Mouse (Mus musculus): ENCODE measurements around the gene Slc39a2.
"Not testable (repeated sequence)": the region's sequence is repeated elsewhere in the genome, so short reads cannot be mapped to it uniquely, and the experiment has no call there.

Gene Slc39a2

GRCm38 (mm10) chr14:51913960-51914762 is 21.5 kb downstream of the Slc39a2 start, which contains the start of gene Ndrg2:
Ndrg2 (minus strand) TSS chr14:51914158.
- H3K36me3 ChIP-seq (ENCODE audit: control insufficient read depth, insufficient read depth, low read length, poor library complexity, severe bottlenecking): no peaks in the 10 kb centered on the region
- no peak for DNase-seq (ENCODE audit: low read depth, low spot score)
- H3K27me3 ChIP-seq (ENCODE audit: control insufficient read depth, insufficient read depth, low read length, poor library complexity, severe bottlenecking): no peaks in the 10 kb centered on the region; the same call in 1 of the 2 replicates

GRCm38 (mm10) chr14:51915030-51915429 is 22.3 kb downstream of the Slc39a2 start:
- Histone ChIP-seq H3K36me3 (ENCODE audit: control insufficient read depth, insufficient read depth, low read length, poor library complexity, severe bottlenecking) (no peaks in the 10 kb centered on the region), H3K27me3 (ENCODE audit: control insufficient read depth, insufficient read depth, low read length, poor library complexity, severe bottlenecking) (no peaks in the 10 kb centered on the region; the same call in 1 of the 2 replicates)
- DNase-seq (ENCODE audit: low read depth, low spot score): no peak

- DNase-seq (ENCODE audit: low read depth, low spot score): no peak
- Histone ChIP-seq H3K36me3 (ENCODE audit: control insufficient read depth, insufficient read depth, low read length, poor library complexity, severe bottlenecking) (no peaks in the 10 kb centered on the region), H3K27me3 (ENCODE audit: control insufficient read depth, insufficient read depth, low read length, poor library complexity, severe bottlenecking) (no peaks in the 10 kb centered on the region; the same call in 1 of the 2 replicates)
Measured at GRCm38 (mm10) chr14:51916539-51916938, 23.9 kb downstream of the Slc39a2 start.

- Histone ChIP-seq H3K27me3 (ENCODE audit: control insufficient read depth, insufficient read depth, low read length, poor library complexity, severe bottlenecking) (no peaks in the 10 kb centered on the region; the same call in 1 of the 2 replicates), H3K36me3 (ENCODE audit: control insufficient read depth, insufficient read depth, low read length, poor library complexity, severe bottlenecking) (no peaks in the 10 kb centered on the region)
- no peak for DNase-seq (ENCODE audit: low read depth, low spot score)
Measured at GRCm38 (mm10) chr14:51918125-51918524, 25.4 kb downstream of the Slc39a2 start, which contains the start of gene Tppp2. Tppp2 (plus strand) TSS chr14:51918425.

- no peak for DNase-seq (ENCODE audit: low read depth, low spot score)
- Histone ChIP-seq H3K27me3 (ENCODE audit: control insufficient read depth, insufficient read depth, low read length, poor library complexity, severe bottlenecking) (no peaks in the 10 kb centered on the region), H3K36me3 (ENCODE audit: control insufficient read depth, insufficient read depth, low read length, poor library complexity, severe bottlenecking) (no peaks in the 10 kb centered on the region)
Measured at GRCm38 (mm10) chr14:51918966-51919365, 26.3 kb downstream of the Slc39a2 start.

- no peaks in the 10 kb centered on the region for H3K36me3 ChIP-seq (ENCODE audit: control insufficient read depth, insufficient read depth, low read length, poor library complexity, severe bottlenecking)
- no peak for DNase-seq (ENCODE audit: low read depth, low spot score)
Measured at GRCm38 (mm10) chr14:51921759-51922570, 29.3 kb downstream of the Slc39a2 start.

GRCm38 (mm10) chr14:51922571-51922865 is 29.8 kb downstream of the Slc39a2 start, which contains the start of gene Rnase13:
Rnase13 (minus strand) TSS chr14:51922773.
- no peak for DNase-seq (ENCODE audit: low read depth, low spot score)
- Histone ChIP-seq H3K36me3 (ENCODE audit: control insufficient read depth, insufficient read depth, low read length, poor library complexity, severe bottlenecking) (no peaks in the 10 kb centered on the region), H3K27me3 (ENCODE audit: control insufficient read depth, insufficient read depth, low read length, poor library complexity, severe bottlenecking) (no peaks in the 10 kb centered on the region)

More at GRCm38 (mm10) chr14:51921759-51922570, 29.3 kb downstream of the Slc39a2 start:
- H3K27me3 ChIP-seq (ENCODE audit: control insufficient read depth, insufficient read depth, low read length, poor library complexity, severe bottlenecking): no peaks in the 10 kb centered on the region

- DNase-seq (ENCODE audit: low read depth, low spot score): no peak
- H3K27me3 ChIP-seq (ENCODE audit: control insufficient read depth, insufficient read depth, low read length, poor library complexity, severe bottlenecking): no peaks in the 10 kb centered on the region
- no peaks in the 10 kb centered on the region for H3K36me3 ChIP-seq (ENCODE audit: control insufficient read depth, insufficient read depth, low read length, poor library complexity, severe bottlenecking)
Measured at GRCm38 (mm10) chr14:51922910-51923309, 30.2 kb downstream of the Slc39a2 start.

GRCm38 (mm10) chr14:51923492-51923891 is 30.8 kb downstream of the Slc39a2 start:
- Histone ChIP-seq H3K27me3 (ENCODE audit: control insufficient read depth, insufficient read depth, low read length, poor library complexity, severe bottlenecking) (no peaks in the 10 kb centered on the region), H3K36me3 (ENCODE audit: control insufficient read depth, insufficient read depth, low read length, poor library complexity, severe bottlenecking) (no peaks in the 10 kb centered on the region)
- DNase-seq (ENCODE audit: low read depth, low spot score): no peak

GRCm38 (mm10) chr14:51926930-51927329 is 34.2 kb downstream of the Slc39a2 start:
- DNase-seq (ENCODE audit: low read depth, low spot score); H3K36me3 ChIP-seq (ENCODE audit: control insufficient read depth, insufficient read depth, low read length, poor library complexity, severe bottlenecking); H3K27me3 ChIP-seq (ENCODE audit: control insufficient read depth, insufficient read depth, low read length, poor library complexity, severe bottlenecking): not testable (repeated sequence)

- no peaks in the 10 kb centered on the region for H3K27me3 ChIP-seq (ENCODE audit: control insufficient read depth, insufficient read depth, low read length, poor library complexity, severe bottlenecking)
- DNase-seq (ENCODE audit: low read depth, low spot score): no peak
- H3K36me3 ChIP-seq (ENCODE audit: control insufficient read depth, insufficient read depth, low read length, poor library complexity, severe bottlenecking): no peaks in the 10 kb centered on the region
Measured at GRCm38 (mm10) chr14:51929309-51929943, 36.7 kb downstream of the Slc39a2 start.

- Histone ChIP-seq H3K27me3 (ENCODE audit: control insufficient read depth, insufficient read depth, low read length, poor library complexity, severe bottlenecking) (no peaks in the 10 kb centered on the region), H3K36me3 (ENCODE audit: control insufficient read depth, insufficient read depth, low read length, poor library complexity, severe bottlenecking) (no peaks in the 10 kb centered on the region)
- no peak for DNase-seq (ENCODE audit: low read depth, low spot score)
Measured at GRCm38 (mm10) chr14:51929968-51930367, 37.3 kb downstream of the Slc39a2 start.

GRCm38 (mm10) chr14:51930824-51931223 is 38.1 kb downstream of the Slc39a2 start:
- H3K27me3 ChIP-seq (ENCODE audit: control insufficient read depth, insufficient read depth, low read length, poor library complexity, severe bottlenecking): no peaks in the 10 kb centered on the region
- DNase-seq (ENCODE audit: low read depth, low spot score): peak; percentile 22
- no peaks in the 10 kb centered on the region for H3K36me3 ChIP-seq (ENCODE audit: control insufficient read depth, insufficient read depth, low read length, poor library complexity, severe bottlenecking)

GRCm38 (mm10) chr14:51932092-51933020 is 39.7 kb downstream of the Slc39a2 start:
- H3K27me3 ChIP-seq (ENCODE audit: control insufficient read depth, insufficient read depth, low read length, poor library complexity, severe bottlenecking): no peaks in the 10 kb centered on the region
- H3K36me3 ChIP-seq (ENCODE audit: control insufficient read depth, insufficient read depth, low read length, poor library complexity, severe bottlenecking): no peaks in the 10 kb centered on the region
- no peak for DNase-seq (ENCODE audit: low read depth, low spot score)
